Comparison of ENCODE assay signal across 8 mouse cellular contexts in the genomic region with DNA sequence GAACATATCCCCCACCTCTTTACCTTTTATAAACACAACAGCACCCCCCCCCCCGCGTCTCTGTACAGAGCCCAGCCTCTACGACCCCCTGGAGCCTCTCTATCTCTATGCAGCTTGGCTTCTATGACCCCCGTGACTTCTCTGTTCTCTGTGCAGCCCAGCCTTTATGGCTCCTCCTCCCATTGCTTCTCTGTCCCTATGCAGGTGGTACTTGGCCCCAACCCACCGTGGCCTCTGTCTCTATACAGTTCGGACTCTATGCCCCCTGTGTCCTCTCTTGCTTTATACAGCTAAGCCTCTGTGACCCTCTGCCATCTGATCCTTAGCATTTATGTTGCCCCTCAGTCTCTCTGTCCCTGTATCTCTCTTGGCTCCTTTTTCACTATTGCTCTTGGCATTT. TPM values are rescaled to one million over a fixed set of nuclear protein-coding genes. Genes with fewer than 3 reads are reported as not detected.
DNase-seq lines count a peak whose midpoint lies in the region; ATAC-seq and TF ChIP-seq lines count a peak whose summit lies in the region.

No protein-coding gene starts in this region.

- no peak for ATAC-seq in heart, embryonic 13.5 days (ENCODE audit: extremely low read depth, insufficient number of reproducible peaks, low FRiP score, low TSS enrichment)
- ATAC-seq in hindbrain, embryonic 11.5 days (ENCODE audit: low FRiP score) = no peak; the same call in 1 of the 2 replicates
- ATAC-seq in liver, postnatal 0 days = no peak

- TF ChIP-seq RAD21 in MEL (IDR thresholded peaks at IDR 0.05; ENCODE audit: low read depth, low read length) = no peak

- H3K9ac ChIP-seq in heart, embryonic 13.5 days = no peak overlapping the region
- H3K9ac ChIP-seq in heart, adult 2 months (ENCODE audit: low read depth, low read length) = no peak overlapping the region
- peak overlapping the region; percentile 64 for H3K9ac ChIP-seq in MEL (ENCODE audit: control insufficient read depth, low read depth, low read length, poor library complexity, severe bottlenecking)
- H3K9ac ChIP-seq in hindbrain, embryonic 11.5 days (ENCODE audit: low read depth, low read length) = no peak overlapping the region
- no peak overlapping the region for H3K9ac ChIP-seq in liver, postnatal 0 days (replicated peaks)

- WGBS in heart, embryonic 13.5 days = 42% methylated on average over 6 of the region's 6 CpGs
- 52% methylated on average over 6 of the region's 6 CpGs for WGBS in heart, adult 2 months
- WGBS in hindbrain, embryonic 11.5 days = 26% methylated on average over 4 of the region's 6 CpGs
- WGBS in liver, postnatal 0 days (ENCODE audit: insufficient replicate concordance) = 46% methylated on average over 6 of the region's 6 CpGs

- H3K4me2 ChIP-seq in heart, embryonic 13.5 days = peak overlapping the region; percentile 75
- no peak overlapping the region for H3K4me2 ChIP-seq in hindbrain, embryonic 11.5 days (replicated peaks; ENCODE audit: low read depth, low read length)
- H3K4me2 ChIP-seq in liver, postnatal 0 days (ENCODE audit: low read depth, low read length) = peak overlapping the region; percentile 81

- H3K4me3 ChIP-seq in heart, embryonic 13.5 days = no peak overlapping the region
- no peak overlapping the region for H3K4me3 ChIP-seq in heart, adult 2 months
- peak overlapping the region; percentile 36 to 45 for H3K4me3 ChIP-seq in MEL (ENCODE audit: control insufficient read depth in 1 of 2, insufficient read depth in 1 of 2, low read depth in 2 of 2, low read length in 2 of 2)
- no peak overlapping the region for H3K4me3 ChIP-seq in hindbrain, embryonic 11.5 days (ENCODE audit: low read depth, low read length)
- H3K4me3 ChIP-seq in liver, postnatal 0 days (ENCODE audit: low read depth, low read length) = no peak overlapping the region

- TF ChIP-seq EP300 in heart, adult 2 months (IDR thresholded peaks at IDR 0.05; ENCODE audit: insufficient read depth, low read depth, low read length) = no peak
- TF ChIP-seq EP300 in MEL (IDR thresholded peaks at IDR 0.05; ENCODE audit: low read depth in 1 of 2, low read length in 2 of 2) = no peak
- no peak for TF ChIP-seq EP300 in liver, postnatal 0 days (IDR thresholded peaks at IDR 0.05; ENCODE audit: low read depth)

- intact Hi-C loops in heart, adult 2 months (cut with DNase I) = no loop called here

- no peaks in the 10 kb centered on the region for H3K79me2 ChIP-seq in heart, adult 2 months (replicated peaks; ENCODE audit: control insufficient read depth, insufficient read depth, low read length)
- no peaks in the 10 kb centered on the region; the same call in 1 of the 2 replicates for H3K79me2 ChIP-seq in MEL (ENCODE audit: control insufficient read depth, insufficient read depth, low read length, poor library complexity)

- H3K9me3 ChIP-seq in heart, embryonic 13.5 days = no peaks in the 10 kb centered on the region
- no peaks in the 10 kb centered on the region for H3K9me3 ChIP-seq in MEL (replicated peaks; ENCODE audit: insufficient read depth, low read length)
- no peaks in the 10 kb centered on the region for H3K9me3 ChIP-seq in hindbrain, embryonic 11.5 days (ENCODE audit: control insufficient read depth, low read length)
- no peaks in the 10 kb centered on the region for H3K9me3 ChIP-seq in liver, postnatal 0 days (ENCODE audit: low read length)

- H3K27ac ChIP-seq in heart, embryonic 13.5 days (replicated peaks) = no peak overlapping the region
- no peak overlapping the region for H3K27ac ChIP-seq in heart, adult 2 months
- H3K27ac ChIP-seq in MEL (ENCODE audit: control insufficient read depth, low read depth, low read length) = peak overlapping the region; percentile 70
- H3K27ac ChIP-seq in hindbrain, embryonic 11.5 days (ENCODE audit: low read depth, low read length) = peak overlapping the region; percentile 71
- H3K27ac ChIP-seq in liver, postnatal 0 days (ENCODE audit: low read depth) = no peak overlapping the region

- H3K27me3 ChIP-seq in heart, embryonic 13.5 days (replicated peaks) = no peaks in the 10 kb centered on the region
- H3K27me3 ChIP-seq in heart, adult 2 months (ENCODE audit: control insufficient read depth, insufficient read depth, low read length) = no peaks in the 10 kb centered on the region
- H3K27me3 ChIP-seq in MEL (ENCODE audit: control insufficient read depth in 1 of 2, insufficient read depth in 2 of 2, low read length in 2 of 2) = no peaks in the 10 kb centered on the region; a peak in 1 of 4 replicates
- no peaks in the 10 kb centered on the region for H3K27me3 ChIP-seq in hindbrain, embryonic 11.5 days (ENCODE audit: control insufficient read depth, insufficient read depth, low read length)
- 0 out of 2 replicates have a peak, but pooled peaks cover 2% of the 10 kb centered on the region for H3K27me3 ChIP-seq in liver, postnatal 0 days (ENCODE audit: insufficient read depth, low read length)

- TF ChIP-seq POLR2A in heart, adult 2 months (IDR thresholded peaks at IDR 0.05; ENCODE audit: insufficient read depth, low read depth, low read length) = no peak
- TF ChIP-seq POLR2A in MEL (IDR thresholded peaks at IDR 0.05; ENCODE audit: control insufficient read depth in 1 of 2, insufficient read depth in 1 of 2, low read depth in 1 of 2, low read length in 2 of 2, poor library complexity in 1 of 2) = no peak

- TF ChIP-seq CTCF in heart, adult 2 months (IDR thresholded peaks at IDR 0.05) = no peak
- TF ChIP-seq CTCF in MEL (IDR thresholded peaks at IDR 0.05 in 2 of 3, conservative IDR thresholded peaks at IDR 0.05 in 1 of 3; ENCODE audit: control insufficient read depth in 1 of 3, insufficient read depth in 1 of 3, low read depth in 2 of 3, low read length in 3 of 3, poor library complexity in 1 of 3, severe bottlenecking in 1 of 3) = no peak
- no peak for TF ChIP-seq CTCF in liver, postnatal 0 days (IDR thresholded peaks at IDR 0.05; ENCODE audit: low read depth)

- no peaks in the 10 kb centered on the region for H3K36me3 ChIP-seq in heart, embryonic 13.5 days
- no peaks in the 10 kb centered on the region for H3K36me3 ChIP-seq in heart, adult 2 months (ENCODE audit: control insufficient read depth, insufficient read depth, low read length)
- no peaks in the 10 kb centered on the region for H3K36me3 ChIP-seq in MEL (ENCODE audit: control insufficient read depth in 1 of 2, insufficient read depth in 2 of 2, low read length in 2 of 2)
- no peaks in the 10 kb centered on the region for H3K36me3 ChIP-seq in hindbrain, embryonic 11.5 days (ENCODE audit: control insufficient read depth, insufficient read depth, low read length)
- no peaks in the 10 kb centered on the region for H3K36me3 ChIP-seq in liver, postnatal 0 days (replicated peaks; ENCODE audit: insufficient read depth, low read length)

- H3K4me1 ChIP-seq in heart, embryonic 13.5 days = 0 out of 2 replicates have a peak, but pooled peaks cover 3% of the 10 kb centered on the region
- H3K4me1 ChIP-seq in heart, adult 2 months (ENCODE audit: control insufficient read depth, insufficient read depth, low read length) = no peaks in the 10 kb centered on the region
- peaks cover 0 to 14% of the 10 kb centered on the region in 2 experiments; a peak in 2 of 4 replicates for H3K4me1 ChIP-seq in MEL (ENCODE audit: control insufficient read depth in 1 of 2, insufficient read depth in 2 of 2, low read length in 2 of 2)
- H3K4me1 ChIP-seq in hindbrain, embryonic 11.5 days (replicated peaks; ENCODE audit: control insufficient read depth, insufficient read depth, low read length) = no peaks in the 10 kb centered on the region
- H3K4me1 ChIP-seq in liver, postnatal 0 days (ENCODE audit: insufficient read depth) = 0 out of 2 replicates have a peak, but pooled peaks cover 2% of the 10 kb centered on the region

- DNase-seq in heart, adult 2 months = no peak
- DNase-seq in MEL (ENCODE audit: low read depth, low spot score) = peak; percentile 52
- no peak for DNase-seq in hindbrain, embryonic 11.5 days (ENCODE audit: low spot score)
- no peak for DNase-seq in liver, postnatal 0 days
- DNase-seq in gastrocnemius, postnatal 4 days (ENCODE audit: low spot score in 2 of 2) = no peak
- DNase-seq in right cerebral cortex, adult 2 months (ENCODE audit: low spot score in 2 of 2) = no peak
- no peak for DNase-seq in B cell, adult 2 months

TF ChIP-seq in MEL, 35 proteins besides CTCF, POLR2A, EP300 and RAD21:
- TF ChIP-seq SIN3A (IDR thresholded peaks at IDR 0.05; ENCODE audit: low read length) = no peak
- no peak for TF ChIP-seq TAL1 (IDR thresholded peaks at IDR 0.05; ENCODE audit: low read length)
- TF ChIP-seq NELFE (IDR thresholded peaks at IDR 0.05; ENCODE audit: low read depth, low read length) = no peak
- no peak for TF ChIP-seq GABPA (IDR thresholded peaks at IDR 0.05; ENCODE audit: low read depth, low read length)
- TF ChIP-seq USF2 (IDR thresholded peaks at IDR 0.05; ENCODE audit: borderline replicate concordance in 1 of 2, insufficient read depth in 1 of 2, low read depth in 1 of 2, low read length in 2 of 2) = no peak
- no peak for TF ChIP-seq MAFK (IDR thresholded peaks at IDR 0.05; ENCODE audit: borderline replicate concordance, low read depth, low read length)
- TF ChIP-seq POLR2AphosphoS2 (IDR thresholded peaks at IDR 0.05; ENCODE audit: low read length) = no peak

RNA-seq across cellular contexts. Expression of a gene that starts 12.4 kb away (rescaled TPM):
- polyA plus RNA-seq in heart, embryonic 13.5 days (2015; fragmentation: Nextera tagmentation; extraction: Ambion mirVana) = 51.5 and 51.9 TPM in 2 replicates
- total RNA-seq in heart, adult 2 months (2021) = 10 to 100 TPM; 34.5 to 40.3 TPM
- polyA plus RNA-seq in heart, adult 2 months (2012; rRNA removed) = 19.1 and 27.9 TPM in 2 replicates
- 34.0 and 35.1 TPM in 2 replicates for total RNA-seq in MEL (2012; rRNA removed)
- 10 to 100 TPM in 1 of 2 experiments, not detected in 1; 86.3 TPM for polyA plus RNA-seq in MEL (2012; ENCODE audit: insufficient read depth in 1 of 2, insufficient read length in 2 of 2, low read depth in 1 of 2, low replicate concordance in 2 of 2, missing spikeins in 1 of 2)
- 48.5 and 50.3 TPM in 2 replicates for polyA plus RNA-seq in hindbrain, embryonic 11.5 days (2014; fragmentation: Nextera tagmentation; extraction: Ambion mirVana)
- 19.5 and 20.1 TPM in 2 replicates for polyA plus RNA-seq in liver, postnatal 0 days (2015; fragmentation: Nextera tagmentation; extraction: Ambion mirVana)
- total RNA-seq in gastrocnemius, postnatal 4 days (2021) = 10 to 100 TPM; 26.3 to 33.0 TPM

Comparison
In these comparisons a context has a peak if more than half of its experiments do, and no peak if none do; other contexts are left out.
1. H3K27ac ChIP-seq: peak in MEL (single experiment) and hindbrain, embryonic 11.5 days (single experiment); none in heart, embryonic 13.5 days (single experiment), heart, adult 2 months (single experiment) and liver, postnatal 0 days (single experiment).
2. H3K4me3 ChIP-seq: peak in MEL (2 of 2); none in heart, embryonic 13.5 days (single experiment), heart, adult 2 months (single experiment), hindbrain, embryonic 11.5 days (single experiment) and liver, postnatal 0 days (single experiment).